Mouse (Mus musculus) midbrain, embryonic 13.5 days (tissue): ENCODE results near the gene Rbms3. TPM values are rescaled to one million over a fixed set of nuclear protein-coding genes. Genes with fewer than 3 reads are reported as not detected.

Source experiments
- ATAC-seq: fragments of 200-750 bp; cut with Nextera tagmentation; 2 replicates; pipeline ENCODE4 v1.8.0; 2017; ENCODE audit warnings: mild to moderate bottlenecking, moderate TSS enrichment, moderate library complexity
- H3K27ac ChIP-seq: fragments of 300-500 bp; sonication (generic); 2 replicates; pipeline ENCODE4 v1.5.1; 2015; ENCODE audit warnings: inconsistent platforms, mild to moderate bottlenecking, moderate library complexity
- H3K27me3 ChIP-seq: fragments of 300-500 bp; sonication (generic); 2 replicates; pipeline ENCODE4 v1.6.1; 2015; ENCODE audit warnings: mild to moderate bottlenecking, inconsistent platforms
- H3K36me3 ChIP-seq: fragments of 300-500 bp; sonication (generic); 2 replicates; pipeline ENCODE4 v1.6.1; 2015; ENCODE audit warnings: mild to moderate bottlenecking, inconsistent platforms
- H3K4me1 ChIP-seq: fragments of 300-500 bp; sonication (generic); replicated peaks from 2 replicates; pipeline ENCODE4 v1.6.1; 2015; ENCODE audit warnings: inconsistent platforms
- H3K4me2 ChIP-seq: fragments of 300-500 bp; sonication (generic); replicated peaks from 2 replicates; pipeline ENCODE4 v1.6.1; 2015; ENCODE audit warnings: moderate library complexity, mild to moderate bottlenecking, inconsistent platforms
- H3K4me3 ChIP-seq: fragments of 300-500 bp; sonication (generic); replicated peaks from 2 replicates; pipeline ENCODE4 v1.5.1; 2015; ENCODE audit warnings: mild to moderate bottlenecking, inconsistent platforms
- H3K9ac ChIP-seq: fragments of 300-500 bp; sonication (generic); replicated peaks from 2 replicates; pipeline ENCODE4 v1.6.1; 2015; ENCODE audit warnings: mild to moderate bottlenecking, inconsistent platforms
- H3K9me3 ChIP-seq: fragments of 300-500 bp; sonication (generic); 2 replicates; pipeline ENCODE4 v1.6.1; 2016; ENCODE audit warnings: mild to moderate bottlenecking, inconsistent platforms
- WGBS: fragments of 180-500 bp; shearing (Covaris S2); methylation state at CpG from one replicate; pipeline ENCODE4 v1.1.7; 2015; 5-methylcytosine and 5-hydroxymethylcytosine counted together
- polyA plus RNA-seq: library from polyadenylated mRNA; unstranded; fragments of >200 nt; fragmentation: Nextera tagmentation; extraction: Ambion mirVana; gene quantifications from 2 replicates; pipeline ENCODE4 v1.2.1, GENCODE M21; 2015

The Rbms3 gene
- polyA plus RNA-seq, 1 experiment from 2014 or later, result 30.8 TPM

GRCm38 (mm10) chr9:117192565-117193540 lies 436.9 kb downstream of the Rbms3 start:
- WGBS, result 84% methylated on average over 14 of the region's 14 CpGs
- no peak for ATAC-seq
- no peak overlapping the region for H3K27ac ChIP-seq

GRCm38 (mm10) chr9:117192093-117192492 lies 437.6 kb downstream of the Rbms3 start:
- Histone ChIP-seq H3K36me3 (no peaks in the 10 kb centered on the region), H3K9me3 (no peaks in the 10 kb centered on the region), H3K4me3 (no peak overlapping the region), H3K9ac (no peak overlapping the region), H3K27me3 (no peaks in the 10 kb centered on the region), H3K4me1 (no peaks in the 10 kb centered on the region), H3K27ac (no peak overlapping the region), H3K4me2 (no peak overlapping the region)
- WGBS, result 83% methylated on average over 15 of the region's 15 CpGs
- ATAC-seq, result no peak

More at GRCm38 (mm10) chr9:117192565-117193540, 436.9 kb downstream of the Rbms3 start:
- H3K4me1 ChIP-seq, result no peaks in the 10 kb centered on the region
- H3K9ac ChIP-seq, result no peak overlapping the region
- H3K4me3 ChIP-seq, result no peak overlapping the region
- H3K27me3 ChIP-seq, result no peaks in the 10 kb centered on the region
- no peaks in the 10 kb centered on the region for H3K36me3 ChIP-seq
- no peaks in the 10 kb centered on the region for H3K9me3 ChIP-seq
- H3K4me2 ChIP-seq, result no peak overlapping the region

GRCm38 (mm10) chr9:117188406-117188805 lies 441.3 kb downstream of the Rbms3 start:
- WGBS, result 78% methylated on average over 3 of the region's 3 CpGs
- no peaks in the 10 kb centered on the region for H3K9me3 ChIP-seq
- no peaks in the 10 kb centered on the region for H3K27me3 ChIP-seq
- H3K4me2 ChIP-seq, result no peak overlapping the region
- H3K4me3 ChIP-seq, result no peak overlapping the region
- H3K9ac ChIP-seq, result no peak overlapping the region
- no peak for ATAC-seq
- H3K27ac ChIP-seq, result no peak overlapping the region
- H3K36me3 ChIP-seq, result no peaks in the 10 kb centered on the region
- H3K4me1 ChIP-seq, result peaks cover 9% of the 10 kb centered on the region; the same call in 1 of the 2 replicates

- Histone ChIP-seq H3K4me3 (no peak overlapping the region), H3K4me2 (no peak overlapping the region), H3K36me3 (no peaks in the 10 kb centered on the region), H3K9ac (no peak overlapping the region), H3K9me3 (no peaks in the 10 kb centered on the region), H3K4me1 (peaks cover 9% of the 10 kb centered on the region; the same call in 1 of the 2 replicates), H3K27me3 (no peaks in the 10 kb centered on the region), H3K27ac (no peak overlapping the region)
- ATAC-seq, result no peak
- 86% methylated on average over 15 of the region's 15 CpGs for WGBS
These were observed 442.3 kb downstream of the Rbms3 start for GRCm38 (mm10) chr9:117187116-117188034.

- H3K36me3 ChIP-seq, result no peaks in the 10 kb centered on the region
- H3K4me1 ChIP-seq, result peaks cover 2% of the 10 kb centered on the region; the same call in 1 of the 2 replicates
- H3K27me3 ChIP-seq, result no peaks in the 10 kb centered on the region
- H3K9ac ChIP-seq, result no peak overlapping the region
- ATAC-seq, result no peak
- no peak overlapping the region for H3K27ac ChIP-seq
- no peak overlapping the region for H3K4me2 ChIP-seq
- H3K4me3 ChIP-seq, result no peak overlapping the region
- WGBS, result 75% methylated on average over 7 of the region's 7 CpGs
- H3K9me3 ChIP-seq, result no peaks in the 10 kb centered on the region
These were observed 449.1 kb downstream of the Rbms3 start for GRCm38 (mm10) chr9:117180658-117181057.

GRCm38 (mm10) chr9:117178366-117178765 lies 451.3 kb downstream of the Rbms3 start:
- no peak for ATAC-seq
- H3K36me3 ChIP-seq, result no peaks in the 10 kb centered on the region
- H3K9ac ChIP-seq, result no peak overlapping the region
- no peaks in the 10 kb centered on the region for H3K27me3 ChIP-seq
- 97% methylated on average over 4 of the region's 4 CpGs for WGBS
- no peak overlapping the region for H3K27ac ChIP-seq
- peaks cover 6% of the 10 kb centered on the region for H3K4me1 ChIP-seq
- H3K4me2 ChIP-seq, result no peak overlapping the region
- H3K9me3 ChIP-seq, result no peaks in the 10 kb centered on the region
- H3K4me3 ChIP-seq, result no peak overlapping the region

GRCm38 (mm10) chr9:117172526-117172925 lies 457.2 kb downstream of the Rbms3 start:
- no peak overlapping the region for H3K4me3 ChIP-seq
- H3K4me1 ChIP-seq, result peaks cover 6% of the 10 kb centered on the region
- no peaks in the 10 kb centered on the region for H3K27me3 ChIP-seq
- H3K9ac ChIP-seq, result no peak overlapping the region
- H3K36me3 ChIP-seq, result no peaks in the 10 kb centered on the region
- H3K27ac ChIP-seq, result no peak overlapping the region
- 88% methylated on average over 7 of the region's 7 CpGs for WGBS
- H3K9me3 ChIP-seq, result no peaks in the 10 kb centered on the region
- no peak for ATAC-seq
- H3K4me2 ChIP-seq, result no peak overlapping the region

GRCm38 (mm10) chr9:117169196-117169595 lies 460.5 kb downstream of the Rbms3 start:
- H3K27ac ChIP-seq, result no peak overlapping the region
- H3K9ac ChIP-seq, result no peak overlapping the region
- H3K4me2 ChIP-seq, result no peak overlapping the region
- peaks cover 6% of the 10 kb centered on the region for H3K4me1 ChIP-seq
- no peaks in the 10 kb centered on the region for H3K27me3 ChIP-seq
- ATAC-seq, result no peak
- H3K36me3 ChIP-seq, result no peaks in the 10 kb centered on the region
- H3K9me3 ChIP-seq, result no peaks in the 10 kb centered on the region
- WGBS, result 97% methylated on average over 5 of the region's 5 CpGs
- H3K4me3 ChIP-seq, result no peak overlapping the region

GRCm38 (mm10) chr9:117163143-117163542 lies 466.6 kb downstream of the Rbms3 start:
- H3K9me3 ChIP-seq, result no peaks in the 10 kb centered on the region
- peak overlapping the region; percentile 16; the same call in 1 of the 2 replicates for H3K4me2 ChIP-seq
- 0 out of 2 replicates have a peak overlapping the region, but pooled peaks have one; percentile 32 for H3K9ac ChIP-seq
- no peaks in the 10 kb centered on the region for H3K27me3 ChIP-seq
- no peak overlapping the region for H3K27ac ChIP-seq
- no peaks in the 10 kb centered on the region for H3K36me3 ChIP-seq
- no peak overlapping the region for H3K4me3 ChIP-seq
- 12% methylated on average over 6 of the region's 6 CpGs for WGBS
- peaks cover 8% of the 10 kb centered on the region for H3K4me1 ChIP-seq
- peak; percentile 71; the same call in 1 of the 2 replicates for ATAC-seq

GRCm38 (mm10) chr9:117161150-117161549 lies 468.6 kb downstream of the Rbms3 start:
- 86% methylated on average over 6 of the region's 6 CpGs for WGBS
- Histone ChIP-seq H3K9me3 (no peaks in the 10 kb centered on the region), H3K36me3 (no peaks in the 10 kb centered on the region), H3K27ac (no peak overlapping the region), H3K4me1 (peaks cover 9% of the 10 kb centered on the region), H3K27me3 (no peaks in the 10 kb centered on the region), H3K4me3 (no peak overlapping the region), H3K9ac (no peak overlapping the region), H3K4me2 (no peak overlapping the region)
- ATAC-seq, result no peak

GRCm38 (mm10) chr9:117156330-117156905 lies 473.3 kb downstream of the Rbms3 start:
- ATAC-seq, result no peak
- Histone ChIP-seq H3K4me3 (no peak overlapping the region), H3K9me3 (no peaks in the 10 kb centered on the region), H3K9ac (no peak overlapping the region), H3K4me1 (peaks cover 8% of the 10 kb centered on the region), H3K4me2 (no peak overlapping the region), H3K36me3 (no peaks in the 10 kb centered on the region), H3K27ac (no peak overlapping the region), H3K27me3 (no peaks in the 10 kb centered on the region)
- 81% methylated on average over 9 of the region's 9 CpGs for WGBS
